Mouse (Mus musculus): ENCODE data around the gene Abcc1.

DNA sequence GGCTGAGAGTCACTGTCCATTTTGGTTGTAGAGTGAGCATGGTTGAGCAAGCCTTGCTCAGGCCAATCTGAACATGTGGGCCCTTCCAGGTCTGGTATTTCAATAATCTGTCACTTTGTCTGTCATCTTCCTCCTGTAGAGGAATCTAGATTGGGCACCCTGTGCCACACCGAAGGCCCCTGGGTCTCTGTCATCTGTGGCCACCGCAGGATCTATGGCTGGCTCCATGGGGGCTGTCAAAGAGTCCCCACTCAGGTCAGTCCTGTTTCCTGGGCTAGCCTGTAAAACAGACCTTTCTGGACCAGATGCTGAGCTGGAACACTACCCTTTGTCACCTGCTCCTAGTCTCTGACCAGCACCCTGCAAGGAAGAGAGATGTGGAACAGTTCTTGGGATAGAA, 118.3 kb downstream of the Abcc1 start:
- TF ChIP-seq GATA1 (IDR thresholded peaks at IDR 0.05; ENCODE audit: low read length) (no peak), TAL1 (IDR thresholded peaks at IDR 0.05; ENCODE audit: low read length) (no peak)
